ENCODE assay signal across 24 mouse cellular contexts in genomic region chr10:29225329-29225728, GRCm38 (mm10). TPM values are rescaled to one million over a fixed set of nuclear protein-coding genes. Genes with fewer than 3 reads are reported as not detected.
"Had no signal": no experiment of that assay in that cellular context is flagged by ENCODE, and none has a peak within 500 bp of the region (broad histone marks: within the 10 kb centered on the region; RNA-seq: fewer than 3 reads in every experiment).

No protein-coding gene starts in this region.

- H3K4me3 ChIP-seq: layer of hippocampus, adult 2 months; limb, embryonic 10.5 days; limb, embryonic 13.5 days; liver, embryonic 12.5 days; liver, embryonic 15.5 days; lung, embryonic 15.5 days; neural tube, embryonic 13.5 days had no signal

- H3K27me3 ChIP-seq: limb, embryonic 13.5 days; liver, embryonic 12.5 days; liver, embryonic 15.5 days; lung, embryonic 15.5 days; neural tube, embryonic 13.5 days had no signal

- H3K27ac ChIP-seq: layer of hippocampus, adult 2 months; limb, embryonic 10.5 days; limb, embryonic 13.5 days; liver, embryonic 12.5 days; liver, embryonic 15.5 days; lung, embryonic 15.5 days; neural tube, embryonic 13.5 days had no signal

- H3K36me3 ChIP-seq: limb, embryonic 10.5 days; limb, embryonic 13.5 days; liver, embryonic 12.5 days; liver, embryonic 15.5 days; lung, embryonic 15.5 days had no signal

- DNase-seq: kidney, adult 18-20 months; kidney, adult 9 months; kidney, postnatal 14 days; layer of hippocampus, adult 9-11 months; liver; lung, postnatal 14 days; midbrain, embryonic 14.5 days; thymus, adult 18-20 months; thymus, postnatal 36 days had no signal

RNA-seq across cellular contexts. Expression of gene 9330159F19Rik, which starts 13.9 kb away (rescaled TPM):
- total RNA-seq: megakaryocyte progenitor cell, adult 5-6 weeks; megakaryocyte-erythroid progenitor cell, adult 5-6 weeks had no signal
- polyA plus RNA-seq: spleen, adult 2 months had no signal

RNA-seq across cellular contexts. Expression of gene Gm49353, which starts 26.6 kb away (rescaled TPM):
- total RNA-seq: megakaryocyte progenitor cell, adult 5-6 weeks; megakaryocyte-erythroid progenitor cell, adult 5-6 weeks; neutrophil, adult 5-6 weeks had no signal
- polyA plus RNA-seq: kidney, embryonic 16.5 days; large intestine, adult 2 months; limb, embryonic 10.5 days; limb, embryonic 13.5 days; liver, embryonic 12.5 days; liver, embryonic 15.5 days; small intestine, adult 2 months; spleen, adult 2 months; testis, adult 2 months had no signal
